Mouse (Mus musculus): ENCODE results near the gene Morn1.
"Not testable (repeated sequence)": the region's sequence is repeated elsewhere in the genome, so short reads cannot be mapped to it uniquely, and the experiment has no call there.

Gene Morn1

GRCm38 (mm10) chr4:155078808-155079207 is 7.6 kb upstream of the Morn1 start:
- DNase-seq (ENCODE audit: low spot score in 2 of 2), result not testable (repeated sequence)

DNA sequence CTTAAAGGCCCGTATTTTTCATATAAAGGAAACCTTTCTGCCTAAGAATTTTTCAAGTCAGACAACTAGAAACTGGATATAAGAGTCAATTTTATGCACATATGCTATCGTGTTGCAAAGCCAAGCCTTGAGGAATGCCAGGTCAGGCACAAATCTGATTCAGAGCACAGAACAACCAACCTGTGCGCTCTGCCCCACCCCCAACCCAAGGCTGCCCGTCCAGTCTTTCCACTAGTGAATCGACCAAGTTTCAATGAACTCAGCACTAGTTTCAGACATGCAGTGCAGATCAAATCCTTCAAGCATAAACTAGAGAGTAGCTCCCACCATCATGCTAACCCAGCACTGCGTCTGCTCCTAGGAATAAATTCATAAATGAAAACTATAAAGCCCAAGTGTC is 6.7 kb upstream of the Morn1 start:
- no peak for DNase-seq (ENCODE audit: low spot score in 2 of 2)

GRCm38 (mm10) chr4:155083553-155083952 is 2.8 kb upstream of the Morn1 start:
- DNase-seq (ENCODE audit: low spot score in 2 of 2), result no peak

- no peak for DNase-seq (ENCODE audit: low spot score in 2 of 2)
Measured at GRCm38 (mm10) chr4:155084351-155084750, 2.0 kb upstream of the Morn1 start.

- DNase-seq (ENCODE audit: low spot score in 2 of 2), result no peak
Measured at GRCm38 (mm10) chr4:155085206-155086107, 920 bp upstream of the Morn1 start.

GRCm38 (mm10) chr4:155089241-155089640 is 2.9 kb downstream of the Morn1 start:
- no peak for DNase-seq (ENCODE audit: low spot score in 2 of 2)

- no peak for DNase-seq (ENCODE audit: low spot score in 2 of 2)
Measured at GRCm38 (mm10) chr4:155090147-155090546, 3.8 kb downstream of the Morn1 start.

GRCm38 (mm10) chr4:155090688-155091449 is 4.5 kb downstream of the Morn1 start:
- DNase-seq (ENCODE audit: low spot score in 2 of 2), result no peak

DNA sequence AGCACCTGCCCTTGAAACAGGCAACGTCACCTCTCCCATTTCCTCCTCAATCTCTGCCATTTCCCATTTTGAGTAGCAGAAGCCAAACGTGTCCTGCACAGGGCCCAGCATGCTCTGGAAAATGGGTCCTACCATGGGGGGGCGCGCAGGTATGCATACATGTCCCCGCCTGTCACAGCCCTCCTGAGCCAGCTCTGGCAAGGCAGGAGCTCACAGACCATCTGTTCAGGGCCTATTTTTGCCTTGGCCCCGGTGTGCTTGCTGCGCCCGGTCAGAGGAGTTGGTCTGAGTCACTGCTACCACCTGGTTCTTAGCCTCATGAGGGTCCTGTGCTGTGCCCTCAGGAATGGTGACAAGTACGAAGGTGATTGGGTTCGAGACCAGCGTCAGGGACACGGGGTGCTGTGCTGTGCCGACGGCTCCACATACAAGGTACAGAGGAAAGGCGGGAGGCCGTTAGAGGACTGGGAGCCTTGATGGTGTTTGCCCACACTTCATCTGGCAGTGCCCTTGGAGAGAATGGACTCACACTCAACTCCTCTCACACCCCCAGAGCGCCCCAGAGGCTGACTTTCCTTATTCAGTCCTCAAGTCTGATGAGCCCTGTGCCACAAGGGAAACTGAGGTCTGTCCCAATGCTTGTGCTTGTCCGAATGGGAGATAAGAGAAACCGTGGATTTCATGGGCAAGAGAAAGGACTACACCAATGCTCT is 6.5 kb downstream of the Morn1 start:
- DNase-seq (ENCODE audit: low spot score in 2 of 2), result no peak

- no peak for DNase-seq (ENCODE audit: low spot score in 2 of 2)
Measured at GRCm38 (mm10) chr4:155093431-155094149, 7.2 kb downstream of the Morn1 start.

GRCm38 (mm10) chr4:155094565-155094964 is 8.2 kb downstream of the Morn1 start:
- DNase-seq (ENCODE audit: low spot score in 2 of 2), result no peak

DNA sequence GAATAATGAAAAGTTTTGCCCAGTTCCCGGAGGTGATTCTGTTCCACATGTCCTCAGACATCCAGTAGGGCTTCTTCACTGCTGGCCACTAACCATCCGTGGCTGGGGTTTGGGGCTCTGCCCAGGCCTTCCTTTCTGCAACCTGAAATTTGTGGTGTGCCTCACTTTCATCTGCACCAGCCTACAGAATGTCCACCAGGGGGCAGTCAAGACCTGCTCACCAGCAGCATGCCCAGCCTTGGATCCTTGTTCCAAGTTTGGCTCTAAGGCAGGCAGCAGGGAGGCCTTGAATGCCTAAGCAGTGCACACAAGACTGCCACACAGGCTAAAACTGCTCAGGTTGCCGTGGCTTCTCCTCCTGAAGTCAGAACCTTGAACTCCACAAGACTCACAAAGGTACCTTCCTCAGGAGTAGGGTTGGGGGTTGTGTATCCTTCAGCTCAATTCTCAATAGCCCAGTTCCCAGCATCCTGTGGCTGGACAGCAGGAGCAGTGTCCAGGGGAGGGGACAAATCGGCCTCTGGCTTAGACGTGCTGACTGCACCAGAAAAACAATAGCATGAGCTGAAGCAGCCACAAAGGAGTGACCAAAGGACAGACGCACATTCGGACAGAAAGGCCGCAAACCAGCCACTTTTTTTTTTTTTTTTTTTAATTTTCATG is 9.0 kb downstream of the Morn1 start:
- peak; percentile 82 to 84 for DNase-seq (ENCODE audit: low spot score in 2 of 2)

GRCm38 (mm10) chr4:155095967-155096366 is 9.6 kb downstream of the Morn1 start:
- no peak for DNase-seq (ENCODE audit: low spot score in 2 of 2)

GRCm38 (mm10) chr4:155097452-155097851 is 11.1 kb downstream of the Morn1 start:
- no peak for DNase-seq (ENCODE audit: low spot score in 2 of 2)

DNA sequence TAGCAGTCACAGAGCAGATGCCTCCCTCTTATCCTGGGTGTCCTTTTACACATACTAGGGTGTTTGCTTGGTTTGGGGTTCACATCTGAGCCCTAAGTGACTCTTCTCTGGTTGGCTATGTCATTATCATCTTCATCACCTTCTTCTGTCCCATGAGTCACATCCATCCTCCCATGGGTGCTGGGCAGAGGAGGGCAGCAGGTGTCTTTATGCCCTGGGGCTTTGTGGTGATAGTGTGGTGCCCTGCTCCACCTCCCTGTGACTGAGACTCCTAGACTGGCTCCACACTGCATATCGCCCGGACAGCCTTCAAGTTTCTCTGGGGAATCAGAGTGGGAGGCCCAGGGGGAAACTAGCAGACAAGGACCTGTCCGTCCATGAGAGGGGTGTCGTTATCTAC is 12.2 kb downstream of the Morn1 start:
- no peak for DNase-seq (ENCODE audit: low spot score in 2 of 2)

DNA sequence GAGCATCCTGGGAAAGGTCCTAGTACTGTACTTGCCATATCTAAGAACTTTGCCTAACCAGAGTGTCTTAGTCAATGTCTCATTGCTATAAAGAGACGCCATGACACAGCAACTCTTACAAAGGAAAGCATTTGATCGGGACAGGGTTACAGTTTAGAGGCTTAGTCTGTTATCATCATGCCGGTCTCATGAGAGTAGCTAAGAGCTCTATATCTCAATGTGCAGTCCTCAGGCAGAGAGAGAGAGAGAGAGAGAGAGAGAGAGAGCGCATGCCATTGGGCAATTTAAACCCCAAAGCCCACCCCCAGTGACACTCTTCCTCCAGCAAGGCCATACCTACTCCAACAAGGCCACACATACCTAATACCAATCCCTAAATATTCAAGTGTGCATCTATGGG is 21.5 kb downstream of the Morn1 start:
- DNase-seq (ENCODE audit: low spot score in 2 of 2), result no peak

GRCm38 (mm10) chr4:155109471-155109870 is 23.1 kb downstream of the Morn1 start:
- DNase-seq (ENCODE audit: low spot score in 2 of 2), result no peak

GRCm38 (mm10) chr4:155113766-155114410 is 27.5 kb downstream of the Morn1 start:
- DNase-seq (ENCODE audit: low spot score in 2 of 2), result no peak

DNA sequence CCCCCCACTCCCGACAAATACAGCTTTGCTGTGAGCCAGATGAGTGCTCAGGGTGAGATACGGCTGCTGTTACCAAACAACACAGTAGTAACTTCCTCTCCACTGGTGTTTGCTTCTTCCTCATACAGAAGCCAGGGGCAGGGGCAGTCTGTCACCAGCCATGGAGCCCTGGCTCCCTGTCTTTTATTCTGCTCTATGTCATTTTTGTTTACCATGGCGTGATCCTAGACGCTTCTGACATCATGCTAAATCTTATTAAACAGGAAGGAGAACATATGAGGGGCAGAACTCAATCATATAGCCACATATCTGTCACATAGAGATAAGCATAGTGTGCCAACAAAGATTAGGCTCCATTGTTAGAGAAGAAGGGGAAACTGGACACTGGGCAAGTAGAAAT is 30.2 kb downstream of the Morn1 start:
- DNase-seq (ENCODE audit: low spot score in 2 of 2), result no peak

- DNase-seq (ENCODE audit: low spot score in 2 of 2), result no peak
Measured at GRCm38 (mm10) chr4:155117396-155117978, 31.1 kb downstream of the Morn1 start.

All from frontal cortex, postnatal 14 days (tissue).